Mouse (Mus musculus) intestine, embryonic 16.5 days (tissue): Measurements from ENCODE around the gene Klhl32. TPM values are rescaled to one million over a fixed set of nuclear protein-coding genes. Genes with fewer than 3 reads are reported as not detected.

Experiments
- ATAC-seq: fragments of 200-750 bp; cut with Nextera tagmentation; 2 replicates; pipeline ENCODE4 v1.8.0; 2017; ENCODE audit warnings: moderate TSS enrichment, moderate library complexity
- H3K27ac ChIP-seq: fragments of 300-500 bp; sonication (generic); 2 replicates; pipeline ENCODE4 v1.5.1; 2014; ENCODE audit warnings: mild to moderate bottlenecking, low read length
- H3K27me3 ChIP-seq: fragments of 300-500 bp; sonication (generic); replicated peaks from 2 replicates; pipeline ENCODE4 v1.6.1; 2014; ENCODE audit warnings: low read length, control low read depth, mixed read lengths; ENCODE audit not compliant: control insufficient read depth, insufficient read depth
- H3K36me3 ChIP-seq: fragments of 300-500 bp; sonication (generic); 2 replicates; pipeline ENCODE4 v1.6.1; 2014; ENCODE audit warnings: low read length, control low read depth; ENCODE audit not compliant: control insufficient read depth, insufficient read depth
- H3K4me1 ChIP-seq: fragments of 300-500 bp; sonication (generic); 2 replicates; pipeline ENCODE4 v1.6.1; 2014; ENCODE audit warnings: low read length, control low read depth, mixed read lengths; ENCODE audit not compliant: control insufficient read depth, insufficient read depth
- H3K4me2 ChIP-seq: fragments of 300-500 bp; sonication (generic); 2 replicates; pipeline ENCODE4 v1.6.1; 2014; ENCODE audit warnings: low read depth, low read length, control low read depth
- H3K4me3 ChIP-seq: fragments of 300-500 bp; sonication (generic); 2 replicates; pipeline ENCODE4 v1.5.1; 2014; ENCODE audit warnings: mild to moderate bottlenecking, low read length
- H3K9ac ChIP-seq: fragments of 300-500 bp; sonication (generic); 2 replicates; pipeline ENCODE4 v1.6.1; 2014; ENCODE audit warnings: low read depth, low read length
- H3K9me3 ChIP-seq: fragments of 300-500 bp; sonication (generic); 2 replicates; pipeline ENCODE4 v1.6.1; 2016; ENCODE audit warnings: low read length, control low read depth; ENCODE audit not compliant: control insufficient read depth
- WGBS: fragments of 180-500 bp; shearing (Covaris S2); extraction: QIAGEN DNeasy Blood & Tissue Kit; methylation state at CpG from one replicate; pipeline ENCODE4 v1.1.7; 2014; 5-methylcytosine and 5-hydroxymethylcytosine counted together
- polyA plus RNA-seq: library from polyadenylated mRNA; unstranded; fragments of >200 nt; fragmentation: Nextera tagmentation; extraction: Ambion mirVana; gene quantifications from 2 replicates; pipeline ENCODE4 v1.2.1, GENCODE M21; 2015

Gene Klhl32
- polyA plus RNA-seq, 1 experiment from 2014 or later: 3.3 TPM

- no peak for ATAC-seq
- H3K9me3 ChIP-seq: no peaks in the 10 kb centered on the region
- no peak overlapping the region for H3K4me3 ChIP-seq
- H3K27me3 ChIP-seq: no peaks in the 10 kb centered on the region
- H3K36me3 ChIP-seq: no peaks in the 10 kb centered on the region
- 60% methylated on average over 4 of the region's 4 CpGs for WGBS
- no peak overlapping the region for H3K9ac ChIP-seq
- H3K27ac ChIP-seq: no peak overlapping the region; the same call in 1 of the 2 replicates
- H3K4me1 ChIP-seq: 0 out of 2 replicates have a peak, but pooled peaks cover 3% of the 10 kb centered on the region
- no peak overlapping the region for H3K4me2 ChIP-seq
Measured at GRCm38 (mm10) chr4:24869230-24869629, 18.3 kb upstream of the Klhl32 start.

- ATAC-seq: no peak
- H3K27me3 ChIP-seq: no peaks in the 10 kb centered on the region
- no peak overlapping the region for H3K4me3 ChIP-seq
- H3K9me3 ChIP-seq: no peaks in the 10 kb centered on the region
- no peak overlapping the region for H3K27ac ChIP-seq
- no peak overlapping the region for H3K4me2 ChIP-seq
- 0 out of 2 replicates have a peak, but pooled peaks cover 3% of the 10 kb centered on the region for H3K4me1 ChIP-seq
- WGBS: 44% methylated on average over 6 of the region's 6 CpGs
- H3K36me3 ChIP-seq: no peaks in the 10 kb centered on the region
- no peak overlapping the region for H3K9ac ChIP-seq
Measured at GRCm38 (mm10) chr4:24865691-24866090, 14.8 kb upstream of the Klhl32 start.

GRCm38 (mm10) chr4:24847406-24847805 is 3.5 kb downstream of the Klhl32 start:
- no peak for ATAC-seq
- no peaks in the 10 kb centered on the region for H3K4me1 ChIP-seq
- 87% methylated on average over 2 of the region's 2 CpGs for WGBS

GRCm38 (mm10) chr4:24845546-24845945 is 5.4 kb downstream of the Klhl32 start:
- H3K36me3 ChIP-seq: no peaks in the 10 kb centered on the region
- no peaks in the 10 kb centered on the region for H3K4me1 ChIP-seq
- H3K4me2 ChIP-seq: no peak overlapping the region
- ATAC-seq: no peak
- 94% methylated on average over 5 of the region's 5 CpGs for WGBS
- no peak overlapping the region for H3K9ac ChIP-seq
- H3K4me3 ChIP-seq: no peak overlapping the region
- no peak overlapping the region for H3K27ac ChIP-seq
- H3K9me3 ChIP-seq: no peaks in the 10 kb centered on the region
- no peaks in the 10 kb centered on the region for H3K27me3 ChIP-seq

More at GRCm38 (mm10) chr4:24847406-24847805, 3.5 kb downstream of the Klhl32 start:
- H3K4me3 ChIP-seq: no peak overlapping the region
- H3K9me3 ChIP-seq: no peaks in the 10 kb centered on the region
- no peaks in the 10 kb centered on the region for H3K27me3 ChIP-seq
- H3K9ac ChIP-seq: no peak overlapping the region
- H3K27ac ChIP-seq: no peak overlapping the region
- H3K36me3 ChIP-seq: no peaks in the 10 kb centered on the region
- H3K4me2 ChIP-seq: no peak overlapping the region

- Histone ChIP-seq H3K4me1 (no peaks in the 10 kb centered on the region), H3K27ac (no peak overlapping the region), H3K4me2 (no peak overlapping the region), H3K9ac (no peak overlapping the region), H3K36me3 (no peaks in the 10 kb centered on the region), H3K9me3 (no peaks in the 10 kb centered on the region), H3K27me3 (no peaks in the 10 kb centered on the region), H3K4me3 (no peak overlapping the region)
- ATAC-seq: no peak
- WGBS: 65% methylated on average over 6 of the region's 6 CpGs
Measured at GRCm38 (mm10) chr4:24838567-24838966, 12.4 kb downstream of the Klhl32 start.

GRCm38 (mm10) chr4:24835555-24835954 is 15.4 kb downstream of the Klhl32 start:
- no peaks in the 10 kb centered on the region for H3K9me3 ChIP-seq
- no peak overlapping the region for H3K9ac ChIP-seq
- H3K27ac ChIP-seq: no peak overlapping the region
- no peak overlapping the region for H3K4me2 ChIP-seq
- H3K4me1 ChIP-seq: no peaks in the 10 kb centered on the region
- ATAC-seq: no peak
- 57% methylated on average over 7 of the region's 7 CpGs for WGBS
- no peak overlapping the region for H3K4me3 ChIP-seq
- H3K36me3 ChIP-seq: no peaks in the 10 kb centered on the region
- H3K27me3 ChIP-seq: no peaks in the 10 kb centered on the region

- Histone ChIP-seq H3K9me3 (no peaks in the 10 kb centered on the region), H3K27ac (no peak overlapping the region), H3K9ac (no peak overlapping the region), H3K4me1 (no peaks in the 10 kb centered on the region), H3K36me3 (no peaks in the 10 kb centered on the region), H3K27me3 (no peaks in the 10 kb centered on the region), H3K4me2 (no peak overlapping the region), H3K4me3 (no peak overlapping the region)
- no peak for ATAC-seq
- 75% methylated on average over 1 of the region's 1 CpGs for WGBS
Measured at GRCm38 (mm10) chr4:24808316-24808715, 42.6 kb downstream of the Klhl32 start.

- Histone ChIP-seq H3K4me1 (no peaks in the 10 kb centered on the region), H3K36me3 (no peaks in the 10 kb centered on the region), H3K4me2 (no peak overlapping the region), H3K27ac (no peak overlapping the region), H3K4me3 (no peak overlapping the region), H3K9me3 (no peaks in the 10 kb centered on the region), H3K9ac (no peak overlapping the region), H3K27me3 (no peaks in the 10 kb centered on the region)
- no peak for ATAC-seq
- WGBS: 58% methylated on average over 1 of the region's 1 CpGs
Measured at GRCm38 (mm10) chr4:24801881-24802280, 49.0 kb downstream of the Klhl32 start.

- no peaks in the 10 kb centered on the region for H3K9me3 ChIP-seq
- H3K4me2 ChIP-seq: no peak overlapping the region
- no peaks in the 10 kb centered on the region for H3K36me3 ChIP-seq
- no peak for ATAC-seq
- H3K4me1 ChIP-seq: no peaks in the 10 kb centered on the region
- 53% methylated on average over 2 of the region's 2 CpGs for WGBS
- no peak overlapping the region for H3K4me3 ChIP-seq
- no peak overlapping the region for H3K9ac ChIP-seq
- H3K27ac ChIP-seq: no peak overlapping the region
- H3K27me3 ChIP-seq: no peaks in the 10 kb centered on the region
Measured at GRCm38 (mm10) chr4:24801343-24801742, 49.6 kb downstream of the Klhl32 start.

GRCm38 (mm10) chr4:24800345-24800936 is 50.5 kb downstream of the Klhl32 start:
- H3K4me2 ChIP-seq: no peak overlapping the region
- 91% methylated on average over 9 of the region's 9 CpGs for WGBS
- H3K4me1 ChIP-seq: no peaks in the 10 kb centered on the region
- no peaks in the 10 kb centered on the region for H3K27me3 ChIP-seq
- no peak overlapping the region for H3K4me3 ChIP-seq
- no peak for ATAC-seq
- no peak overlapping the region for H3K9ac ChIP-seq
- no peaks in the 10 kb centered on the region for H3K36me3 ChIP-seq
- no peak overlapping the region for H3K27ac ChIP-seq
- H3K9me3 ChIP-seq: no peaks in the 10 kb centered on the region
